Mouse (Mus musculus) left cerebral cortex, adult 18-20 months (tissue): ENCODE measurements around the gene Rras. TPM values are rescaled to one million over a fixed set of nuclear protein-coding genes. Genes with fewer than 3 reads are reported as not detected.

Experiments used
- microRNA-seq, 2 experiments: library from miRNA; unstranded; fragments of <30 nt; microRNA quantifications; one replicate each; pipeline ENCODE4 v1.2.0; 2021
- total RNA-seq, 2 experiments: library from RNA; stranded (reverse); gene quantifications; 2 replicates each; pipeline ENCODE4 v1.2.3; 2021

Rras gene
- total RNA-seq, 2 experiments from 2014 or later = 10.0 to 14.5 TPM

Small RNA genes within 50 kb of the gene (microRNA-seq; reads per million reads assigned to microRNA genes)
- gene Mir7054 = 1.7 to 2.1 reads per million in 2 experiments

Other genes with a start within 250 kb of the Rras start
- 10 to 100 TPM; 33.0 to 38.1 TPM for gene Nup62, start 201.9 kb upstream of the Rras start, total RNA-seq
- 1 to 10 TPM; 1.8 to 2.3 TPM for gene Il4i1, start 201.6 kb upstream of the Rras start, total RNA-seq
- 10 to 100 TPM; 21.2 to 27.8 TPM for gene Atf5, start 201.3 kb upstream of the Rras start, total RNA-seq
- 10 to 100 TPM; 67.9 to 70.1 TPM for gene Akt1s1, start 169.0 kb upstream of the Rras start, total RNA-seq
- 10 to 100 TPM; 70.4 to 89.3 TPM for gene Tbc1d17, start 168.9 kb upstream of the Rras start, total RNA-seq
- gene Pnkp, start 160.8 kb upstream of the Rras start, total RNA-seq = 10 to 100 TPM; 27.1 to 27.7 TPM
- gene Ptov1, start 148.2 kb upstream of the Rras start, total RNA-seq = 100 to 1,000 TPM; 280 to 295 TPM
- gene Med25, start 125.2 kb upstream of the Rras start, total RNA-seq = 10 to 100 TPM; 85.9 to 94.9 TPM
- 10 to 100 TPM; 22.2 to 24.2 TPM for gene Fuz, start 121.9 kb upstream of the Rras start, total RNA-seq
- 100 to 1,000 TPM; 328 to 355 TPM for gene Ap2a1, start 88.5 kb upstream of the Rras start, total RNA-seq
- gene Tsks, start 74.8 kb upstream of the Rras start, total RNA-seq = 1 to 10 TPM; 1.7 to 3.0 TPM
- 10 to 100 TPM; 98.3 to 98.4 TPM for gene Cpt1c, start 43.1 kb upstream of the Rras start, total RNA-seq
- gene Prmt1, start 31.4 kb upstream of the Rras start, total RNA-seq = 100 to 1,000 TPM; 174 to 178 TPM
- gene Irf3, start 20.3 kb upstream of the Rras start, total RNA-seq = 10 to 100 TPM; 35.2 to 41.9 TPM
- gene Bcl2l12, start 19.2 kb upstream of the Rras start, total RNA-seq = 1 to 10 TPM; 2.8 to 3.8 TPM
- 100 to 1,000 TPM; 159 to 163 TPM for gene Scaf1, start 1.6 kb upstream of the Rras start, total RNA-seq
- gene Prr12, start 34.9 kb downstream of the Rras start, total RNA-seq = 10 to 100 TPM; 63.3 to 67.5 TPM
- 10 to 100 TPM; 51.9 to 59.7 TPM for gene Nosip, start 44.5 kb downstream of the Rras start, total RNA-seq
- 1 to 10 TPM; 6.2 to 9.2 TPM for gene Prrg2, start 44.7 kb downstream of the Rras start, total RNA-seq
- 1 to 10 TPM; 5.9 to 6.0 TPM for gene Rcn3, start 74.3 kb downstream of the Rras start, total RNA-seq
- 10 to 100 TPM; 19.6 to 20.1 TPM for gene Fcgrt, start 85.9 kb downstream of the Rras start, total RNA-seq
- gene Rps11, start 106.5 kb downstream of the Rras start, total RNA-seq = 100 to 1,000 TPM; 474 to 479 TPM
- gene Rpl13a, start 110.8 kb downstream of the Rras start, total RNA-seq = 100 to 1,000 TPM; 712 to 811 TPM
- gene Gm45713, start 118.3 kb downstream of the Rras start, total RNA-seq = not detected
- gene Flt3l, start 118.5 kb downstream of the Rras start, total RNA-seq = 1 to 10 TPM; 8.4 to 9.7 TPM
- 10 to 100 TPM; 46.7 to 51.7 TPM for gene Pih1d1, start 136.3 kb downstream of the Rras start, total RNA-seq
- 10 to 100 TPM; 12.7 to 15.1 TPM for gene Aldh16a1, start 136.6 kb downstream of the Rras start, total RNA-seq
- 1,000 to 10,000 TPM; 1,307 TPM for gene Slc17a7, start 146.0 kb downstream of the Rras start, total RNA-seq
- gene Gfy, start 161.6 kb downstream of the Rras start, total RNA-seq = under 1 TPM; 0.26 to 0.40 TPM
- gene Pth2, start 163.0 kb downstream of the Rras start, total RNA-seq = not detected
- 1 to 10 TPM; 4.9 to 9.7 TPM for gene Ccdc155, start 186.9 kb downstream of the Rras start, total RNA-seq
- 10 to 100 TPM; 33.6 to 38.3 TPM for gene Dkkl1, start 194.2 kb downstream of the Rras start, total RNA-seq
- 1 to 10 TPM; 2.1 to 4.3 TPM for gene Tead2, start 197.8 kb downstream of the Rras start, total RNA-seq
- gene Cd37, start 221.2 kb downstream of the Rras start, total RNA-seq = 1 to 10 TPM; 4.8 to 5.3 TPM
- gene Slc6a16, start 223.1 kb downstream of the Rras start, total RNA-seq = 1 to 10 TPM; 1.7 to 1.9 TPM